Mouse (Mus musculus): ENCODE measurements around the gene Esp38. TPM values are rescaled to one million over a fixed set of nuclear protein-coding genes. Genes with fewer than 3 reads are reported as not detected.
"Not testable (repeated sequence)": the region's sequence is repeated elsewhere in the genome, so short reads cannot be mapped to it uniquely, and the experiment has no call there.

Esp38 gene
- polyA plus RNA-seq (2014; fragmentation: Nextera tagmentation; extraction: Ambion mirVana): not detected in 2 replicates

- H3K4me1 ChIP-seq (ENCODE audit: control insufficient read depth, insufficient read depth, low read length): no peaks in the 10 kb centered on the region
- no peaks in the 10 kb centered on the region for H3K36me3 ChIP-seq (ENCODE audit: control insufficient read depth, insufficient read depth, low read length)
- H3K4me3 ChIP-seq (ENCODE audit: low read depth, low read length): no peak within 1 kb of the TSS
- H3K27me3 ChIP-seq (ENCODE audit: control insufficient read depth, insufficient read depth, low read length): no peaks in the 10 kb centered on the region
- no peak for ATAC-seq (ENCODE audit: low read depth)
- H3K4me2 ChIP-seq (ENCODE audit: low read depth, low read length): no peak within 1 kb of the TSS
- H3K9ac ChIP-seq (replicated peaks; ENCODE audit: low read depth, low read length): no peak within 1 kb of the TSS
- WGBS: 89% methylated on average over 3 of the region's 3 CpGs
- H3K27ac ChIP-seq (ENCODE audit: low read depth, low read length): no peak within 1 kb of the TSS
- H3K9me3 ChIP-seq (ENCODE audit: control insufficient read depth, low read length): no peaks in the 10 kb centered on the region
Measured at GRCm38 (mm10) chr17:39950220-39950619, at the start of gene Esp38. Gene Esp38, plus strand, starts transcription at chr17:39950520.

GRCm38 (mm10) chr17:39902928-39903545, 47.3 kb upstream of the Esp38 start:
- 0 out of 2 replicates have a peak, but pooled peaks have one; percentile 56 for ATAC-seq (ENCODE audit: low read depth)
- H3K27ac ChIP-seq (ENCODE audit: low read depth, low read length); H3K27me3 ChIP-seq (ENCODE audit: control insufficient read depth, insufficient read depth, low read length); H3K9ac ChIP-seq (replicated peaks; ENCODE audit: low read depth, low read length); H3K9me3 ChIP-seq (ENCODE audit: control insufficient read depth, low read length); H3K4me2 ChIP-seq (ENCODE audit: low read depth, low read length); H3K36me3 ChIP-seq (ENCODE audit: control insufficient read depth, insufficient read depth, low read length); H3K4me1 ChIP-seq (ENCODE audit: control insufficient read depth, insufficient read depth, low read length); H3K4me3 ChIP-seq (ENCODE audit: low read depth, low read length): not testable (repeated sequence)
- WGBS: 62% methylated on average over 8 of the region's 8 CpGs

Other genes starting within 250 kb of the Esp38 start
- not detected in 2 replicates for gene AC192777.2, start 144.9 kb downstream of the Esp38 start, polyA plus RNA-seq (2014; fragmentation: Nextera tagmentation; extraction: Ambion mirVana)